Comparison of ENCODE assay signal across 8 mouse cellular contexts in the genomic region with DNA sequence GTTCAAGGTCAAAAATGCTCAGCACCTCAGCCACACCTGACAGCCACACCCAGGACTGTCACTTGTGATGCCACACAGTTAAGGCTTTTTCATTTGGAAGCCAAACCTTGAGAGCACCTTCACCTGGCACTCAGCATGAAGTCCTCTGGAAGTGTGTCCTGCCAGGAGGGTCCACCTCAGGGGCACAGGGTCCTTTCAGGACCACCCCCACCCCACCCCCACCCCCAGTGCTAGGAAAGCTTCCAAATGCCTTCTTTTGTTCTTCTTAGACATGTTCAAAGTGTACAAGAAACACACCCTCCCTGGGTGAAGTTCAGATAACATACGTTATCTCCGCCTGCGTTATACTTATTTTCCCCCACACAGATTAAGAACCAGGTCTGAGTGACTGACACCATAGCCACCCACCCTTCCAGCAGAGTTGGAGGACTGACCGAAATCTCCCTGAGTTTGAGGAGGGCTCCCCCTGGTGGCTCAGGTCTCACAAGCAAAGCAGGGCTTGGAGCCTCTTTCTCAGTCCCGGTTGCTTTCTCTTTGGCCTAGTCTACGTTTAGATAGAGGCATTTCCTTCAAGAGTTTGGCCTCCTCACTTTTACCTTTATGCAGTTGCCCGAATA. TPM values are rescaled to one million over a fixed set of nuclear protein-coding genes. Genes with fewer than 3 reads are reported as not detected.
A peak's percentile ranks its signal among the peaks of the same experiment; 100 is the strongest.
DNase-seq lines count a peak whose midpoint lies in the region; ATAC-seq and TF ChIP-seq lines count a peak whose summit lies in the region.

No protein-coding gene starts in this region.

- no peak for TF ChIP-seq POLR2A in bone marrow macrophage, adult 2 months (IDR thresholded peaks at IDR 0.05; ENCODE audit: borderline replicate concordance, low read depth, low read length)
- no peak for TF ChIP-seq POLR2A in embryonic fibroblast, embryonic 13.5 days (IDR thresholded peaks at IDR 0.05; ENCODE audit: low read depth, low read length)

- no peaks in the 10 kb centered on the region for H3K9me3 ChIP-seq in heart, embryonic 11.5 days (replicated peaks; ENCODE audit: control insufficient read depth, low read length)
- H3K9me3 ChIP-seq in kidney, embryonic 15.5 days (replicated peaks) = no peaks in the 10 kb centered on the region

- no peak overlapping the region for H3K4me2 ChIP-seq in heart, embryonic 11.5 days
- 0 out of 2 replicates have a peak overlapping the region, but pooled peaks have one; percentile 12 for H3K4me2 ChIP-seq in kidney, embryonic 15.5 days

- peak overlapping the region; percentile 27; the same call in 1 of the 2 replicates for H3K27ac ChIP-seq in bone marrow macrophage, adult 2 months (ENCODE audit: insufficient read depth, low read depth, low read length)
- H3K27ac ChIP-seq in embryonic fibroblast, embryonic 13.5 days (ENCODE audit: insufficient read depth, low read length) = no peak overlapping the region
- no peak overlapping the region for H3K27ac ChIP-seq in heart, embryonic 11.5 days (ENCODE audit: low read depth, low read length)
- no peak overlapping the region for H3K27ac ChIP-seq in kidney, embryonic 15.5 days

- no peak overlapping the region for H3K4me3 ChIP-seq in bone marrow macrophage, adult 2 months (ENCODE audit: insufficient read depth, low read length)
- H3K4me3 ChIP-seq in embryonic fibroblast, embryonic 13.5 days (ENCODE audit: insufficient read depth, low read length) = no peak overlapping the region
- no peak overlapping the region for H3K4me3 ChIP-seq in heart, embryonic 11.5 days (ENCODE audit: low read depth, low read length)
- no peak overlapping the region for H3K4me3 ChIP-seq in kidney, embryonic 15.5 days (replicated peaks)

- peak; percentile 96 to 97 for DNase-seq in B cell, adult 2 months
- DNase-seq in liver = peak; percentile 92
- DNase-seq in spleen, postnatal 36 days (ENCODE audit: low spot score in 2 of 2) = peak; percentile 82 to 87

- H3K27me3 ChIP-seq in heart, embryonic 11.5 days (ENCODE audit: control insufficient read depth, insufficient read depth, low read length) = no peaks in the 10 kb centered on the region
- H3K27me3 ChIP-seq in kidney, embryonic 15.5 days = 0 out of 2 replicates have a peak, but pooled peaks cover 2% of the 10 kb centered on the region

- 0 out of 2 replicates have a peak overlapping the region, but pooled peaks have one; percentile 34 for H3K9ac ChIP-seq in heart, embryonic 11.5 days (ENCODE audit: low read depth, low read length)
- H3K9ac ChIP-seq in kidney, embryonic 15.5 days = no peak overlapping the region

- WGBS in heart, embryonic 11.5 days (ENCODE audit: insufficient replicate concordance) = 7% methylated on average over 7 of the region's 7 CpGs
- 6% methylated on average over 7 of the region's 7 CpGs for WGBS in kidney, embryonic 15.5 days

- peak; percentile 79 for TF ChIP-seq CTCF in bone marrow macrophage, adult 2 months (IDR thresholded peaks at IDR 0.05; ENCODE audit: low read depth, low read length)
- peak; percentile 75 for TF ChIP-seq CTCF in embryonic fibroblast, embryonic 13.5 days (IDR thresholded peaks at IDR 0.05; ENCODE audit: borderline replicate concordance, insufficient read depth, low read length)

- peaks cover 18% of the 10 kb centered on the region for H3K4me1 ChIP-seq in bone marrow macrophage, adult 2 months (ENCODE audit: control insufficient read depth, insufficient read depth, low read length)
- no peaks in the 10 kb centered on the region for H3K4me1 ChIP-seq in embryonic fibroblast, embryonic 13.5 days (ENCODE audit: control insufficient read depth, insufficient read depth, low read length)
- H3K4me1 ChIP-seq in heart, embryonic 11.5 days (ENCODE audit: control insufficient read depth, insufficient read depth, low read length) = peaks cover 7% of the 10 kb centered on the region
- 0 out of 2 replicates have a peak, but pooled peaks cover 3% of the 10 kb centered on the region for H3K4me1 ChIP-seq in kidney, embryonic 15.5 days

- peak; percentile 74; the same call in 1 of the 2 replicates for ATAC-seq in heart, embryonic 11.5 days (replicated peaks; ENCODE audit: insufficient number of reproducible peaks, low FRiP score, low TSS enrichment)
- peak; percentile 87 for ATAC-seq in kidney, embryonic 15.5 days (replicated peaks; ENCODE audit: low FRiP score)
- ATAC-seq in monocyte, adult 5-6 weeks (replicated peaks; ENCODE audit: insufficient number of reproducible peaks, low FRiP score, low TSS enrichment, poor library complexity, severe bottlenecking) = peak; percentile 44; the same call in 1 of the 2 replicates

- H3K36me3 ChIP-seq in heart, embryonic 11.5 days (ENCODE audit: control insufficient read depth, insufficient read depth, low read length) = no peaks in the 10 kb centered on the region
- no peaks in the 10 kb centered on the region for H3K36me3 ChIP-seq in kidney, embryonic 15.5 days

RNA-seq across cellular contexts. Expression of gene Mybpc3, which starts 16.7 kb away (rescaled TPM):
- 0.19 TPM in 1 of 2 replicates, not detected in the other for polyA plus RNA-seq in bone marrow macrophage, adult 2 months (2012; ENCODE audit: insufficient read depth, insufficient read length, missing spikeins)
- polyA plus RNA-seq in embryonic fibroblast, embryonic 13.5 days (2011; ENCODE audit: insufficient read length, low read depth, missing spikeins) = not detected in 2 replicates
- polyA plus RNA-seq in heart, embryonic 11.5 days (2014; fragmentation: Nextera tagmentation; extraction: Ambion mirVana) = 470 and 665 TPM in 2 replicates
- polyA plus RNA-seq in kidney, embryonic 15.5 days (2015; fragmentation: Nextera tagmentation; extraction: Ambion mirVana) = 0.10 and 0.13 TPM in 2 replicates
- total RNA-seq in monocyte, adult 5-6 weeks (2017) = 1.4 to 5.2 TPM (median 3.7 TPM) in 3 replicates

RNA-seq across cellular contexts. Expression of gene Spi1, which starts 19.0 kb away (rescaled TPM):
- 464 and 487 TPM in 2 replicates for polyA plus RNA-seq in bone marrow macrophage, adult 2 months (2012; ENCODE audit: insufficient read depth, insufficient read length, missing spikeins)
- polyA plus RNA-seq in embryonic fibroblast, embryonic 13.5 days (2011; ENCODE audit: insufficient read length, low read depth, missing spikeins) = 0.79 TPM in 1 of 2 replicates, not detected in the other
- 1.7 and 1.9 TPM in 2 replicates for polyA plus RNA-seq in heart, embryonic 11.5 days (2014; fragmentation: Nextera tagmentation; extraction: Ambion mirVana)
- 4.7 and 5.4 TPM in 2 replicates for polyA plus RNA-seq in kidney, embryonic 15.5 days (2015; fragmentation: Nextera tagmentation; extraction: Ambion mirVana)
- 306 to 616 TPM (median 505 TPM) in 3 replicates for total RNA-seq in monocyte, adult 5-6 weeks (2017)

RNA-seq across cellular contexts. Expression of gene Slc39a13, which starts 31.0 kb away (rescaled TPM):
- 47.0 and 55.1 TPM in 2 replicates for polyA plus RNA-seq in bone marrow macrophage, adult 2 months (2012; ENCODE audit: insufficient read depth, insufficient read length, missing spikeins)
- 93.5 and 104 TPM in 2 replicates for polyA plus RNA-seq in embryonic fibroblast, embryonic 13.5 days (2011; ENCODE audit: insufficient read length, low read depth, missing spikeins)
- polyA plus RNA-seq in heart, embryonic 11.5 days (2014; fragmentation: Nextera tagmentation; extraction: Ambion mirVana) = 34.0 and 36.3 TPM in 2 replicates
- 41.2 and 48.5 TPM in 2 replicates for polyA plus RNA-seq in kidney, embryonic 15.5 days (2015; fragmentation: Nextera tagmentation; extraction: Ambion mirVana)
- 15.6 to 33.3 TPM (median 26.7 TPM) in 3 replicates for total RNA-seq in monocyte, adult 5-6 weeks (2017)

RNA-seq across cellular contexts. Expression of gene Psmc3, which starts 47.4 kb away (rescaled TPM):
- polyA plus RNA-seq in bone marrow macrophage, adult 2 months (2012; ENCODE audit: insufficient read depth, insufficient read length, missing spikeins) = 103 and 124 TPM in 2 replicates
- polyA plus RNA-seq in embryonic fibroblast, embryonic 13.5 days (2011; ENCODE audit: insufficient read length, low read depth, missing spikeins) = 309 and 331 TPM in 2 replicates
- polyA plus RNA-seq in heart, embryonic 11.5 days (2014; fragmentation: Nextera tagmentation; extraction: Ambion mirVana) = 316 and 322 TPM in 2 replicates
- 307 and 315 TPM in 2 replicates for polyA plus RNA-seq in kidney, embryonic 15.5 days (2015; fragmentation: Nextera tagmentation; extraction: Ambion mirVana)
- 235 to 255 TPM (median 248 TPM) in 3 replicates for total RNA-seq in monocyte, adult 5-6 weeks (2017)

Comparison
In these comparisons a context has a peak if more than half of its experiments do, and no peak if none do; other contexts are left out.
1. RNA of gene Mybpc3, which starts 16.7 kb away (polyA plus RNA-seq): 470 to 665 TPM in heart, embryonic 11.5 days; 0.10 to 0.13 TPM in kidney, embryonic 15.5 days, 0.19 TPM in bone marrow macrophage, adult 2 months and not detected in embryonic fibroblast, embryonic 13.5 days; every median in the first group is over 100 times any median in the second.
2. RNA of gene Spi1, which starts 19.0 kb away (polyA plus RNA-seq): 464 to 487 TPM in bone marrow macrophage, adult 2 months; 4.7 to 5.4 TPM in kidney, embryonic 15.5 days, 1.7 to 1.9 TPM in heart, embryonic 11.5 days and 0.79 TPM in embryonic fibroblast, embryonic 13.5 days; every median in the first group is over 10 times any median in the second.
3. Peak in every context shown above with its lines, with median percentiles within 50 percentile points of each other: DNase-seq and ATAC-seq.